Mouse (Mus musculus): ENCODE measurements around the gene Aox3.

The Aox3 gene

GRCm38 (mm10) chr1:58107066-58107465 lies 5.9 kb upstream of the Aox3 start:
- no peak for DNase-seq

- no peak for DNase-seq
Measured at GRCm38 (mm10) chr1:58110241-58110640, 2.7 kb upstream of the Aox3 start.

- no peak for DNase-seq
Measured at GRCm38 (mm10) chr1:58111315-58111714, 1.6 kb upstream of the Aox3 start.

- no peak for DNase-seq
Measured at GRCm38 (mm10) chr1:58113441-58113840, 511 bp downstream of the Aox3 start.

- no peak for DNase-seq
Measured at GRCm38 (mm10) chr1:58114021-58114560, 1.2 kb downstream of the Aox3 start.

GRCm38 (mm10) chr1:58114666-58115375 lies 1.9 kb downstream of the Aox3 start:
- no peak for DNase-seq

- DNase-seq = no peak
Measured at GRCm38 (mm10) chr1:58118231-58118630, 5.3 kb downstream of the Aox3 start.

- no peak for DNase-seq
Measured at GRCm38 (mm10) chr1:58124901-58125300, 12.0 kb downstream of the Aox3 start.

- DNase-seq = no peak
Measured at GRCm38 (mm10) chr1:58137891-58138290, 25.0 kb downstream of the Aox3 start.

- DNase-seq = no peak
Measured at GRCm38 (mm10) chr1:58138986-58139385, 26.1 kb downstream of the Aox3 start.

- no peak for DNase-seq
Measured at GRCm38 (mm10) chr1:58140607-58141006, 27.7 kb downstream of the Aox3 start.

- peak; percentile 51 for DNase-seq
Measured at GRCm38 (mm10) chr1:58144384-58145069, 31.6 kb downstream of the Aox3 start.

GRCm38 (mm10) chr1:58146026-58146425 lies 33.1 kb downstream of the Aox3 start:
- DNase-seq = no peak

- no peak for DNase-seq
Measured at GRCm38 (mm10) chr1:58147776-58148175, 34.8 kb downstream of the Aox3 start.

GRCm38 (mm10) chr1:58152247-58152646 lies 39.3 kb downstream of the Aox3 start:
- no peak for DNase-seq

- DNase-seq = peak; percentile 79
Measured at GRCm38 (mm10) chr1:58156747-58157146, 43.8 kb downstream of the Aox3 start.

GRCm38 (mm10) chr1:58169893-58170292 lies 57.0 kb downstream of the Aox3 start:
- DNase-seq = no peak

- no peak for DNase-seq
Measured at GRCm38 (mm10) chr1:58188514-58189175, 75.7 kb downstream of the Aox3 start.

- DNase-seq = no peak
Measured at GRCm38 (mm10) chr1:58194317-58194716, 81.4 kb downstream of the Aox3 start.

GRCm38 (mm10) chr1:58194988-58195387 lies 82.1 kb downstream of the Aox3 start:
- no peak for DNase-seq

- no peak for DNase-seq
Measured at GRCm38 (mm10) chr1:58195541-58195940, 82.6 kb downstream of the Aox3 start.

GRCm38 (mm10) chr1:58197023-58197422 lies 84.1 kb downstream of the Aox3 start:
- DNase-seq = no peak

- no peak for DNase-seq
Measured at GRCm38 (mm10) chr1:58198386-58198785, 85.5 kb downstream of the Aox3 start.

GRCm38 (mm10) chr1:58210203-58210602 lies 97.3 kb downstream of the Aox3 start, which contains the start of gene Aox4:
Gene Aox4 (plus strand): TSS chr1:58210397.
- DNase-seq = peak; percentile 56

All from right cerebral cortex, postnatal 4 days (tissue).